Mouse (Mus musculus) CH12.LX (cell line): Measurements from ENCODE around the gene Bicd1.
"Not testable (repeated sequence)": the region's sequence is repeated elsewhere in the genome, so short reads cannot be mapped to it uniquely, and the experiment has no call there.

ENCODE experiments used
- CHD1 ChIP-seq: IDR thresholded peaks from 2 replicates; pipeline ENCODE4 v1.6.1; 2012; ENCODE audit warnings: low read depth, low read length, improper control_type of control experiment, inconsistent platforms
- CTCF ChIP-seq, 2 experiments: IDR thresholded peaks in 1 of 2; conservative IDR thresholded peaks in 1 of 2; 2 replicates each; pipeline ENCODE4 v1.5.1; 2011 to 2012; ENCODE audit warnings: low read depth in 2 of 2, low read length in 2 of 2, improper control_type of control experiment in 1 of 2, inconsistent platforms in 1 of 2, mild to moderate bottlenecking in 1 of 2, moderate library complexity in 1 of 2
- EP300 ChIP-seq: IDR thresholded peaks from 2 replicates; pipeline ENCODE4 v1.6.1; 2011; ENCODE audit warnings: low read length, improper control_type of control experiment
- HCFC1 ChIP-seq: IDR thresholded peaks from 2 replicates; pipeline ENCODE4 v1.6.1; 2012; ENCODE audit warnings: low read depth, mild to moderate bottlenecking, inconsistent platforms, low read length, improper control_type of control experiment
- POLR2A ChIP-seq: IDR thresholded peaks from 2 replicates; pipeline ENCODE4 v1.6.1; 2011; ENCODE audit warnings: low read depth, mild to moderate bottlenecking, improper control_type of control experiment, low read length
- USF1 ChIP-seq: IDR thresholded peaks from 2 replicates; pipeline ENCODE4 v1.6.1; 2014; ENCODE audit warnings: low read depth, mild to moderate bottlenecking, inconsistent platforms, low read length, improper control_type of control experiment

- not testable (repeated sequence) for TF ChIP-seq CTCF (conservative IDR thresholded peaks at IDR 0.05 in 1 of 2, IDR thresholded peaks at IDR 0.05 in 1 of 2; ENCODE audit: low read depth in 2 of 2, low read length in 2 of 2); EP300; CHD1; HCFC1; USF1; POLR2A
Measured at GRCm38 (mm10) chr6:149389626-149390025, 19.1 kb upstream of the Bicd1 start.
